Mouse (Mus musculus): Measurements from ENCODE around the gene Rrp8. TPM values are rescaled to one million over a fixed set of nuclear protein-coding genes. Genes with fewer than 3 reads are reported as not detected.
"Not testable (repeated sequence)": the region's sequence is repeated elsewhere in the genome, so short reads cannot be mapped to it uniquely, and the experiment has no call there.

The Rrp8 gene
- total RNA-seq, 2 experiments from 2014 or later: 21.0 to 21.2 TPM

DNA sequence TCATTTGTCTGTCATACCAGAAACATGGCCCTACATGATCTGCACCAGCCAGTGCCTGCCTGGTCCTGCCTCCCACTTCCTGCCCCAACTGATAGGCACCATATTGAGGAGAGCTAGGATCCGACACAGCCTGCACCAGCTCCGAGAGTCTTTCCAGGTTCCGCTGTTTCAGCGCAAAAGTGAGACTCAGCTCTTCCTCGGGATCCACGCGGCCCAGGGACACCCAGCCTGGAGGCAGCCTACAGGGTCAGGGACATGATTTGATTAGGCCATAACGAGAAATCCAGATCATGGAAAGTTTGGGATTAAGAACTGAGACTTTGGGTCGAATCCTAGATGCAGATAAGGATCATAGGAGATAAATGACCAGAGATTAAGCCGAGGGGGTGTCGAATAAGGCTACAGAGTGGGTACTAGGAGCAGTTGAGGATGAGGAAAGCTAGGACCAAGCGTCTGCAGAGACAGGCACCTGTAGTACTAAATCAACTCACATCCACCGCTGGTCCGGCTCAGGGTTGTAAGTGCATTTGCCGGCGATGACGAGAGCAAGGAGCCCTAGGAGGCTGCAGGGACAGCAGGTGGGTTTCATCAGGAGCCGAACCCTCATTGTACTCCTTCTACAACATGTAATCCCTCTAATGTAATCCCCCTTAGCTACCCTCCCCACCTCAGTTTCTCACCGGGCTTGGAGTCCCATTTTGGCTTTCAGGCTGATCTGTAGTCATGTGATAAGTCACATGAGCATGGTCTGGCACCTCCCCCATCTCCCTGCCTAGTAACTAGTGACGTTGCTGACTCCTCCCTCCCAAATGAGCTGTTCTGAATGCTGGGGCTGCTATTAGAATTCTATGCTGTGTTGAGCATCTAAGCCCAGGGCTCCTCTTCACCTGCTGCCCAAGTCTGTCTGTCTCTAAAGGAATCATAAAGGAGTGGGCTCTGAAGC lies 14.6 kb upstream of the Rrp8 start, which contains the start of gene Tpp1:
Gene Tpp1, minus strand, starts transcription at position 745 of the 943 bp plus-strand sequence.
- peak; percentile 63 to 83 for DNase-seq (ENCODE audit: low spot score in 2 of 2)

GRCm38 (mm10) chr7:105747776-105748175 lies 10.6 kb upstream of the Rrp8 start:
- DNase-seq (ENCODE audit: low spot score in 2 of 2): no peak

GRCm38 (mm10) chr7:105743926-105744590 lies 6.9 kb upstream of the Rrp8 start, which contains the start of gene Taf10:
TSS of gene Taf10 (minus strand) at chr7:105744361.
- peak; percentile 69 to 73 for DNase-seq (ENCODE audit: low spot score in 2 of 2)

DNA sequence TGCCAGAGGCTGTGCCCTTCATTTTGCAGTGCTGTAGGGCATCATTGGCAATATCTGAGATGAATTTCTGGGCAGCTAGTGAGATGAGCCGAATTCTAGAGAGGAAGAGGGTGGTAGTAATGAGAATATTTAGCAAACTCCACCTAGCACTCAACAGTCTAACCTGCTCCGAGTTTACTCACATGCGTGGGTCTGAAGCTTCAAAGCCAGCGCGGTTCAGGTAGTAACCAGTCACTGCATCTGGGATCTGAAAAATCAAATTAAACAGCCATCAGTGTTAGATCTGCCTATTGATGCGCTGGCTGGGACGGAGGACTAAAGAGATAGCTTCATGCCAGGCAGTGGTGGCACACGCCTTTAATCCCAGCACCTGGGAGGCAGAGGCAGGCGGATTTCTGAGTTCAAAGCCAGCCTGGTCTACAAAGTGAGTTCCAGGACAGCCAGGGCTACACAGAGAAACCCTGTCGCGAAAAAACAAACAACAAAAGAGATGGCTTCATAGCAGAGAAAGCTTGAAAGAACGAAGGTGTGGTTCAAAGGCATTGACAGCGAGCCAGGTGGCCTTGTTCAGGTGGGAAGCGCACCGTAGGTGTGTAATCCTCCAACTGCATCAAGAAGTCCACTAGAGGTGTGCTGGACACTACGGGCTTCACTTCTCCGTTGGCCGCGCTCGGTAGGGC lies 6.2 kb upstream of the Rrp8 start:
- not testable (repeated sequence) for DNase-seq (ENCODE audit: low spot score in 2 of 2)

- not testable (repeated sequence) for DNase-seq (ENCODE audit: low spot score in 2 of 2)
Observed at GRCm38 (mm10) chr7:105742539-105743215, 5.5 kb upstream of the Rrp8 start.

DNA sequence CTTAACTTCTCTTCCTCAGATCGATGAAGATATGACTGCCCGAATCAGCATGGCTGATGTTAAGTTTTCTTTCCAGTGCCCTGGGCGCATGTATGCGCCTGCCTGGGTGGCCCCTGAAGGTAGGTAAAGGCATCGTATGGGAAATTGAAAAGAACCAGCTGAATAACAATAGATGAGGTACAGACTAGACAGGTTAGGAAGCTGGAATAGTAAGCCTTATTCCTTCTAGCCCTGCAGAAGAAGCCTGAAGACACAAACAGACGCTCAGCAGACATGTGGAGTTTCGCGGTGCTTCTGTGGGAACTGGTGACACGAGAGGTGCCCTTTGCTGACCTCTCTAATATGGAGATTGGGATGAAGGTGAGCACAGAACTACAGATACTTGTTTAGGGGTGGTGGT lies 4.8 kb upstream of the Rrp8 start:
- DNase-seq (ENCODE audit: low spot score in 2 of 2): no peak

DNA sequence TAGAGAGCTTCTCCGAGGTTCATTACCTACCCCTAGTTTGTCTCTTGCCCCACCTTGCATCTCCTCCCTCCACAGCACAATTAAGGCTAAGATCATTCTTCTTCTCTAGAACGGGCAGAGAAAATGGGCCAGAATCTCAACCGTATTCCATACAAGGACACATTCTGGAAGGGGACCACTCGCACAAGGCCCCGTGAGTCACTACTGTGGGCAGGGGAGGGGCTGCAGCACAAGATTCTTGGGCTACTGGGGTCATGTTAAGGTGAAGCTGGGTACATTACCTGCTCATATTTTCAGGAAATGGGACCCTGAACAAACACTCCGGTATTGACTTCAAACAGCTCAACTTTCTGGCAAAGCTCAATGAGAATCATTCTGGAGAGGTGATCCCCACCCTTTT lies 3.7 kb upstream of the Rrp8 start:
- no peak for DNase-seq (ENCODE audit: low spot score in 2 of 2)

DNA sequence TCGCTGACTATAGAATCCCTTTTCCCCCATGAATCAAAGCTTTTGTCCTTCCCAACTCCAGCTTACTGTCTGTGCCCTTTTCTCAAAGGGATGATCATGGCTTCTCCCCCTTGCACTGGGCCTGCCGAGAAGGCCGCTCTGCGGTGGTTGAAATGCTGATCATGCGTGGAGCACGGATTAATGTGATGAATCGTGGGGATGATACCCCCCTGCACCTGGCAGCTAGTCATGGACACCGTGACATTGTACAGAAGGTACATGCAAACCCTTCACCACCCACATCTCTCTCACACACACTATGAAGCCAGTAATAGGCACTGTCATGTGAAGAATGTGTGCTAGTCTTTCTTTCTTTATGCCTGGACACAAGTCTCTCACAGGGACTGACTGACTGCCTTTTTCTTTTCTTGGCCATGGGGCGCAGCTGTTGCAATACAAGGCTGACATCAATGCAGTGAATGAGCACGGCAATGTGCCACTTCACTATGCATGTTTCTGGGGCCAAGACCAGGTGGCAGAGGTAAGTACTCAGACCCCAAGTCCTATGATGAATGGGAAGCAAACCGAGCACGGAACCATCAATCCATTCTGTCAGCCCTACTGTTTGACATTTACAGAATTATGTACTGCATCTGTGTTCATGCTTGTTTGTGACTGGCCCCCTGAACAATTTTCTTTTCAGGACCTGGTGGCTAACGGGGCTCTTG lies 3.1 kb upstream of the Rrp8 start:
- no peak for DNase-seq (ENCODE audit: low spot score in 2 of 2)

DNA sequence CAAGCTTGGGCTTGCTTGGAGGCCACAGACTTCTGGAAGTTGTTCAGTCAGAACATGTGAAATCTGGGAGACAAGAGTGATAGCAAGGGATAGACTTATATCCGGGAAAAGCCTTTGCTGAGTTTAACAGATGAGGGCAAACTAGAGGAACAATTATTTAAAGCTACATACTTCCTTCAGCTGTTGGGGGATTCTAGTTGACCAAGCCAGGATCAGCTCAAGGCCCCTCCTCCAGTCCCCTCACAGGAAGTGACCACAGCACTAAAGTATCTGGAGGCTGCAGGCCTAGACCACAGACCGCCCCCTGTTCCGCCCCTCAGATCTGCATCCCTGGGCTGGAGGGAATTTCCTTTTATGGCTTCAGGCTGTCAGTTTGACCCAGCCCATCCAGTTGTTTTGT lies 1.8 kb upstream of the Rrp8 start:
- no peak for DNase-seq (ENCODE audit: low spot score in 2 of 2)

GRCm38 (mm10) chr7:105738286-105738685 lies 1.1 kb upstream of the Rrp8 start:
- no peak for DNase-seq (ENCODE audit: low spot score in 2 of 2)

DNA sequence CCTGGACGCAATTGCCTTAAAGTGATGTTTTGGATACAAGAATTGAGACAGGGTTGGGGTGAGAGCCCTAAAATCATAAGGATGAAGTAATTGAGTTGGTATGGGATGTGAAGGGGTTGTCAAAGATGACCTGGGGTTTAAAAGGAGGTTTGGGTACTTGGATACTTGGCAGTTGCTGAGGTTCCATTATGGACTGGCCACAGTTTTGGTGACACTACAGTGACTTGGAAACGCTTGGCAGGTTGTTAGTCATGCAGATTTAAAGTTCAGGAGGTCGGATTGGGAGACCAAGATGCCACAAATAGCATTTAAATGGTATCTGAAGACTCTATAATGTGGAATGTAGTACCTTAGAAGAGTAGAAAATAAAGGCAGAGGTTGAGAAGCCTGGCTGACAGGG lies 463 bp upstream of the Rrp8 start:
- no peak for DNase-seq (ENCODE audit: low spot score in 2 of 2)

GRCm38 (mm10) chr7:105736264-105736901 lies 802 bp downstream of the Rrp8 start, which contains the start of gene Ilk:
TSS of gene Ilk (plus strand) at chr7:105736592.
- DNase-seq (ENCODE audit: low spot score in 2 of 2): peak; percentile 75 to 84

DNA sequence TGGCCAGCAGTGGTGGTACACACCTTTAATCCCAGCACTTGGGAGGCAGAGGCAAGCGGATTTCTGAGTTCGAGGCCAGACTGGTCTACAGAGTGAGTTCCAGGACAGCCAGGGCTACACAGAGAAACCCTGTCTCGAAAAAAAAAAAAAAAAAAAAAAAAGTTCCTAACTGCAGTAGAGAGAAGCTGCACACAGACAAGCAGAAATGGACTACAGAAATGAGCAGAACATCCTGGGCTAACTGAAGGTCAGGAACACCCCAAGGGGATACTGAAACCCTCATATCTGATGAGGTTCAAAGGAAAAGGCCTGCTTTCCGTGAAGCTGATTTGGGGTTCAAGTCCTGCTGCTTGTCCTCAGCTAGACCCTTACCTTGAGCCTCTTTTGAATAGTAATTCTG lies 1.7 kb downstream of the Rrp8 start:
- DNase-seq (ENCODE audit: low spot score in 2 of 2): not testable (repeated sequence)

DNA sequence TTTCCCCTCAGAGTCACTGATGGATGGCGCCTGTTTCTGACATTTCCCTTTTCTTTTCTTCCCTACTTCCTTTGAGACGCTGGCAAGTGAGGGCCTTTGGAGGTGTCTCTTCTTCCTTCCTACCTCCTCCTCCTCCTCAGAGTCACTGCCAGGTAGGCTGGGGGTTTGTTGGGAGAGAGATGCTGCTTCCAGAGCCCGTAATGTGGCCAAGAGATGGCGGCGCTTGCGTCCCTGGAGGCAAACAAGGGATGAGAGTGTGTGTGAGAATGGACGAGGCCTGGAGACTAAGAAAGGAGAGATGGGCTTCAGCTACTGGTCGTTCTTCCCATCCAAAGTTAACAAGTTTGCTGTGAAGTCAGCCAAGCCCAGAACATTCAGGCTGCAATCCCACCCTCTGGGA lies 2.4 kb downstream of the Rrp8 start:
- no peak for DNase-seq (ENCODE audit: low spot score in 2 of 2)

DNA sequence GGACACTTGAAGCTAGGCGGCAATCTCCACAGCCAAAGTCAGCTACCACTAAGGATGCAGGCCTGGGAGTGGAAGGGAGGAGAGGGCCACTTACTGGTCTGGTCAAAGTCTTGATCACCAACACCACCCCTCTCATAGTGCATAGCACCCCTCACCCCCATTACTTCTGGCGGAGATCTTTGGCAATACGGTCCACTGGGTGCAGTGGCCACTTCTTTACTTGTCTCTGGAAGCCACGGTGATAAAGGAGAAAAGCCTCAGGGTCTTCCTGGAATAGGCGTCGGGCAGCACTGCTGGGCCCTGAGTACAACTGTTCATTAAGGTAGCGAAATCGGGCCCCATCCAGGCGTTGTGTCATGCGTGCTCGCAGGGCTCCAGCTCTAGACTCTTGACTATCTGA lies 3.3 kb downstream of the Rrp8 start:
- no peak for DNase-seq (ENCODE audit: low spot score in 2 of 2)

DNA sequence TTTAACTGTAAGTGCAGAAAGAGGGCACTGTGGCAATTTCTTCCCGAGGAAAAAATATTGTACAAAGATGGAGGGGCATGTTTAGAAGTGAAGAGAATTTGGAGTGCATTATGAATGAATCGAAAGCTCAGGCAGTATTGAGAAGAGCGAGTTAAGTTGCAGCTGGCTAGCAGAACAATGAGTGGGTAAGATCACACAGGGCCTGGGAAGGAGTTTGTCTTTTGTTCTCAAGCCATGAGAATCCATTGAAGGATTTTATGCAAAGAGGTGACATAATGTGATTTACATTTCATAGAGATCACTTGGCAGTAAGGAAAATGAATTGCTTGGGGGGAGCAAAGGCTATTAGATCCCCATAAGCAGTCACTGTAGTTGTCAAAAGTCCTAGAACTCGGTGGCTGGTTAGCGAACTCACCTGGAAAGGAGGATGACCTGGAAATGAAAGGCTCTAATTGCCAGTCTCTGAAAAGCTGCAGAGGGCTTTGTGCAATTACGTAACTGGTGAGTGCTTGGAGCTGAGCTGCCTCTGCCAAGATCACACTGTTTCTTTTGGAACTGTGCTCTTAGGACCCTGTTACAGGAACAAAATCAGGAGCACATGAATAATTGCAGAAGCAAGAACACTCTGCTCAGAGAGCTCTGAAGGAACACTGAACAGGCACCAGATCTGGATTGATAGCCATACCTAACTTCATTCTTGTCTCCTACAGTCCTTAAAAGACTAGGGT lies 8.3 kb downstream of the Rrp8 start:
- no peak for DNase-seq (ENCODE audit: low spot score in 2 of 2)

DNA sequence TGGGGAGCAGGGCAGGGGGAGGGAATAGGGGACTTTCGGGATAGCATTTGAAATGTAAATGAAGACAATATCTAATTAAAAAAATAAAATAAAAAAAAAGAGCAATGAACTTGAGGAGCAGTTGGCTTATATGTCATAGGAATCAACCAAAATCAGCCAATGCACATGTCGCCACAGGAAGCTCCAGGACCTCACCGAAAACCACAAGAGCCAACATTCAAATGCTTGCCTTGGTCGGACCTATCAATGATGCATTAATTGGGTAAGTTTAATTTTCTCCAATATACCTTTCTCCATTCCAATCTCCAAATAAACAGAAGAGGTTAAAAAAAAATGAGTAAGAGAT lies 10.2 kb downstream of the Rrp8 start:
- no peak for DNase-seq (ENCODE audit: low spot score in 2 of 2)

GRCm38 (mm10) chr7:105726144-105726979 lies 10.8 kb downstream of the Rrp8 start:
- no peak for DNase-seq (ENCODE audit: low spot score in 2 of 2)
